Mouse (Mus musculus) megakaryocyte, adult 5-6 weeks (primary cell): ENCODE measurements around the gene Sppl2c. TPM values are rescaled to one million over a fixed set of nuclear protein-coding genes. Genes with fewer than 3 reads are reported as not detected.
"Not testable (repeated sequence)": the region's sequence is repeated elsewhere in the genome, so short reads cannot be mapped to it uniquely, and the experiment has no call there.

Experiments used
- ATAC-seq: 2 replicates; pipeline ENCODE4 v1.8.0; 2016; ENCODE audit warnings: mild to moderate bottlenecking, inconsistent platforms; ENCODE audit not compliant: poor library complexity, severe bottlenecking
- total RNA-seq, 2 experiments: library from RNA; stranded (forward) in 1 of 2; stranded (reverse) in 1 of 2; fragments of 153-499, 151-499 nt in 1 of 2; fragments of 221-1000, 200-1000 nt in 1 of 2; gene quantifications; 2 replicates each; pipeline versions ENCODE4 v1.2.3 to v1.2.4; 2015 to 2017

The Sppl2c gene
- total RNA-seq, 2 experiments from 2014 or later: not detected

DNA sequence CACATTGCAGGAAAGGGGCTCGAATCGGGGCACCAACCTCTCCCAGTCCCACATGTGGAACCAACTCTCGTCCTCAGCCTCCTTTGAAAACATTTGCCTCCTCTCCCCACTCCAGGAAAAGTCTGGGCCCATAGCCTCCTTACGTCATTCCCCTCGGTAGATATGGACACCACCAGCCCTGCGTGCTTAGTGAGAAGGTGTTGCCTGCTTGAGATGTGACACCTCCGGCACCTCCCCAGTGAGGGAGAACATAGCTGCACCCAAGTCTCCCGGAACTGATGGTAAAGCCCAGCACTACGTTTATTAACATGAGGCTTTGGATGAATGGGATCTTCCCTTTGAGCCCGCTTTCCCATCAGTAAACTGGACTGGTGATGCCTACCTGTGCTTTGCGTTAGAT, 9.3 kb downstream of the Sppl2c start:
- no peak for ATAC-seq

DNA sequence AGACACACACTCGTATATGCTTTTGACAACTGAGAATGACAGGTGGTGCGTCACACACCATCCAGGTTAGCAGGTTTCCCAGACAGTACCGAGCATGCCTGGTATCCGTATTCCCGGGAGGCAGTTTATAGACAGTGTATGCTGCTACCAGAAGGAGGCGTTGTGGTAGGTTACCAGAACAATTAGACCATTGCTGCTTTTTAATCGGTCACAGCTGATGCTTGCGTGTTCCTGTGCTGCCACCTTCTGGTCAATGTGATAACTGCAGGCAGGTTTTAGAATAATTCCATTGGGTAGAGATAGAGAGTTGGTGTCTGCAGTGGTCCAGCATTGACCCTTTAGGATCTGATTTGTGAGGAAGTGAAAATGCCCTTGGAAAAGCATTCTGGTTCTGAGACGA, 9.7 kb downstream of the Sppl2c start:
- peak; percentile 87 for ATAC-seq

DNA sequence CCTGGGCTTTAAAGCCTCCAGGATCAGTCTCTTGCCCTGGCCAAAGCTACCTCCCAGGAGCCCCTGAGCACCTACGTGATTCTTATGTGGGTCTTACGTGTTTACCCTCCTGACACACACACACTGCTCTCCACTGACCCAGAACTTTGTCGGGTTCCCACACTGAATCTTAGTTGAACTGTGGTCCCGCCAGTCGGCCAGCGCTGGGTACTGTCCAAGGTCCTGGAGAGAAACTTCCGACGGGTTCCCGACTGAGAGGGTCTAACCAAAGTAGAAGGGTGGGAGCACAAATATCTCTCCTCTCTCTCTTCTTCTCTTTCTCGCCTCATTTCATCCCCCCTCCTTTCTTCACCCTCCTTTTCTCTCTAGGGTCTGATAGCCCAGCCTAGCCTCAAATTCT, 11.7 kb downstream of the Sppl2c start:
- no peak for ATAC-seq

DNA sequence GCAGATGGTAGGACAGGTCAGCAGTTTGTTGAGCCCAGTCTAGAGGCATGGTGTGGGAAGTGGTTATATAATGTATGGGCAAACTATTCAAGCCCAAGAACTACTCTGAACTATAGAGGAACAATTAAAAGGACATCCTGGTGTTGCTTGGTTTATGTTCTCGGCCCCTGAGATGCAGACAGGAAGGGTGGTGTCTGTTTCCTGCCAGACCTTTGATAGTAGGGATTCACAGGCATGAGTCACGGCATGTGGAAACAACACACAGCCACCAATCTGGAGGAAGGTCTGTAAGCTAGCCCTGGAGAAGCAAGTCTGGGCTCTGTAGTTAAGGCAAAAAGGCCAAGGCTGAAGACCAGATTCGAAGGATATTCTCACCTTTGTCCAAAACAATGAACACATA, 17.1 kb downstream of the Sppl2c start:
- ATAC-seq: no peak

DNA sequence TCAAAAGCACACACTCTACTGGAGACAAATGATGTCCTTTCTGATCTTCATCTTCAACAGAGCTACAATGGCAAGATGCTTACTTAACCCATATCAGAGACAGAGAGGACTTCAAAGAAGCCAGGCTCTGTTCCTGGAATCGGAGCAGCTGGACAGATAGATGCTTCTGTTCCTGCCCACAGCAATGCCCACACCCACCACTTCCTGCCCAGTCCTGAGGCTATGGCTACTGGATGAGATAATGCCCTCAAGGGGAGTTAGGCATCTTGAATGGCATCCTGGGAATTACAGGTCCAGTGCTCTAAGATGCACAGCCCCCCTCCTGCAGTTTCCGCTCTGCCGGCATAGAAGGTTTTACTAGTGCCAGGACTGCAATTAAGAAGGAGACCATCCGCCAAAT, 20.4 kb downstream of the Sppl2c start:
- ATAC-seq: no peak

DNA sequence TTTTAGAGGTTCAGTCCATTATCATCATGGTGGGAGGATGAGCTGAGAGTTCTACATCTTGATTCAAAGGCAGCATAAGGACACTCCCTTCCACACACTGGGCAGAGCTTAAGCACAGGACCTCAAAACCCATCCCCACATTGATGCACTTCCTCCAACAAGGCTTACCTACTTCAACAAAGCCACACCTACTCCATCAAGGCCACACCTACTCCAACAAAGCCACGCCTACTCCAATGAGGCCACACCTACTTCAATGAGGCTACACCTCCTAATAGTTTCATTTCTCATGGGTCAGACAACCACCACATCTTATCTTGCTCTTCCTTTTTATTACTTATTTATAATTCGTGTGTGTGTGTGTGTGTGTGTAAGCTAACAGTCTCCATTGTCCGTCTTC, 22.9 kb downstream of the Sppl2c start:
- no peak for ATAC-seq

DNA sequence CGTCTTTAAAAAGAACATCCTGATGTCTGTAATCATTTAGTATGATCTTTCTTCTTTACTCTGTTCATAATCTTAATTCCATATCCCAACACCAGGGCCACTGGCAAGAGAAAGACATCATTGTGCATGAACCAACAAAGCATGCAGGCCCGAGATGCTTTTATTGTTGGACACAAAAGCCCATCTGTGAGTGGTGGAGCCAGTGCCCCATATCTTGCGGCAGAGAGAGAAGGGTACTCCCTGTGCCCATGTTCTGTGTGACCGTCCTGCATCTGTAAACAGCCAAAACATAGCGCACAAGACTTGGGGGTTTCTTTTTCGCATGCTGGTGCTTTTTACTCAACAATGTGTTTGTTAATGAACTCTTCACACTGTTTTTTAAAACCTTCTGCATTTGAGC, 25.1 kb downstream of the Sppl2c start:
- no peak for ATAC-seq

DNA sequence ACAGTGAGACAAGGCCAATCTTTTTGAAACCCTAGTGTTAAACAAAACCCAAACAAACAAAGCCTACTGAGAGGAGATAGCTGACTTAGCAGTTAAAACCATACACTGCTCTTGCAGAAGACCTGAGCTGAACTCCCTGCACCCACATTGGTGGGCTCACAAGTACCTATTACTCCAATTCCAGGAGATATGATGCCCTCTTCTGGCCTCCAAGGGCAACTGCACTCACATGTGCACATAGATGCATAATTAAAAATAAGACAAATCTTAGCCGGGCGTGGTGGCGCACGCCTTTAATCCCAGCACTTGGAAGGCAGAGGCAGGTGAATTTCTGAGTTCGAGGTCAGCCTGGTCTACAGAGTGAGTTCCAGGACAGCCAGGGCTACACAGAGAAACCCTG, 28.0 kb downstream of the Sppl2c start:
- not testable (repeated sequence) for ATAC-seq

DNA sequence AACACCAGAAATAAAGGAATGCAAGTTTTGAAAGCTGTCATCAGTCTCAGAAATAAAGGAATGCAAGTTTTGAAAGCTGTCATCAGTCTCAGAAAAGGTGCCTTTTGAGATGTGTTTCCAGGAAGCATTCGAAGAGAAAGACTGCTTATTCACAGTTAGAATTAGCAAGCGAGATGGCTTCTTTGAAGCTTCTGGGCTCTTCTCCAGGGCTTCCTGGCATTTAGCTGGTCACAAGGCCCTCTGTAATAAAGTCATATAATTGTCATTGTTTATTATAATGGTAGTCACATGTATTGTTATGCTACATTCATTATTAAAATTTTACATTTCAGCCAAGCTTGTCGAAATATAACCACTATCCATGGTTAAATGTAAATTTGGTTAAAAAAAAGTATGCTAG, 31.9 kb downstream of the Sppl2c start:
- ATAC-seq: no peak

DNA sequence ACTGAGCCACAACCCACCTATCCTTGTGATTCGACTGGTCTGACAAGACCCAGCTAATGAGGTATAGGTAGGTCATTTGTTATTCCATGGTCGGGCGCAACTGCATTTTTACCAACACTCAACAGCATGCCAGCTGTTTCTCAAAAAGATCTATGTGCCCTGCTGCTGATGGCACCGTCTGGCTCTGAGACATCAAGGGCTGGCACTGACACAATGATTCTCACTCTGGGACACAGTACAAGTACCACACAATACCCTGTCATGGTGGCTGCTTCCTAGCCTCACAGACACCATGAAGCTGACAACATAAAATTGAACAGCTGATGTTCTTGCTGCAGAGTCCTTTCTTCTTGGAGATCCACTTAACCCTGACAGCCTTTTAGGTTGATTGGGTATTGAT, 34.2 kb downstream of the Sppl2c start:
- ATAC-seq: no peak

DNA sequence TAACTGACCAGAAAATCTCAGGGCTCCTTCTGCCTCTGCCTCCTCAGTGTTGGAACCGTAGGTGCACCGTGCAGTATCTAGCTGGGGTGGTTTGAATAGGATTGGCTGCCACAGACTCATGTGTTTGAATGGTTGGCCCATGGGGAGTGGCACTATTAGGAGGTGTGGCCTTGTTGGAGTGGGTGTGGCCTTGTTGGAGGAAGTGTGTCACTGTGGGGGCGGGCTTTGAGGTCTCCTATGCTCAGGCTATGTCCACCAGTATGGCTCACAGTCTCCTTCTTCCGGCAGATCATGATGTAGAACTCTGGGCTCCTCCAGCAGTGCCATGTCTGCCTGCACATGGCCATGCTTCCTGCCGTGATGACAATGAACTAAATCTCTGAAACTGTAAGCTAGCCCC, 35.6 kb downstream of the Sppl2c start:
- no peak for ATAC-seq

DNA sequence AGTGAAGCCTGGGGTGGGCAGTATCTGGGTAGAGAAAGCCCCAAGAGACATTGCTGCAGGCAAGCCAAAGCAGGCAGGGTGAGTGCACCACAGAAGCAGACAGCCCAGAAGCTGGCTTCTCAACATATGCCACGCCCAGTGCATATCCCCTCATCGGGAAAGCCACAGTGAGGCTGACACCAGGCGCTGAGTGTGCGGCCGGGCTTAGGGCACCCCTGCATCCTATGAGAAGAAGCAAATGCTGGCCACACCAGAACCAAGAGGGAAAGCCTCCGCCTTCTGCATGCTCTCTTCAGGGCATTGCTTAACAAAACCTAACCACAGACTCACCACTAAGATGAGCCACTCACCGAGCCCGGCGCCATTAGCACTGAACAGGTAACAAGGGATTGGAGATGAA, 37.2 kb downstream of the Sppl2c start:
- no peak for ATAC-seq

DNA sequence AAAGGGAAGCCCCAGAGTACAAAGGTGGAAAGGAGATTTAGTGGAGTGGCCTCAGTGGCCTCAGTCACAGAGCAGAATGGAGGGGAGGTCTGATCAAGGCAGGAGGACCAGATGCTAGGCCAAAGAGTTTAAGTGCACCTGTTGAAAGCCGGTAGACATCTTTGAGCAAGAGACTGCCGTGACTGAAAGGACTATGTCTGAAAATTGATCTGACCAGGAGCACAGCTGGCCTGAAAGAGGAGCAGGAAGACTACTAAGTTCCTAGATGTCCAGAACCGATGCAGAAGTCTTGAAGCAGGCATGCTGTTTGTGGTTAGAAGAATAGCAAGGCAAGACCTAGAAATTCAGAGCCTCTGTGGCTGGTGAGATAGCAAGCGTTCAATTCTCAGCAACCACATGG, 43.3 kb downstream of the Sppl2c start:
- no peak for ATAC-seq

DNA sequence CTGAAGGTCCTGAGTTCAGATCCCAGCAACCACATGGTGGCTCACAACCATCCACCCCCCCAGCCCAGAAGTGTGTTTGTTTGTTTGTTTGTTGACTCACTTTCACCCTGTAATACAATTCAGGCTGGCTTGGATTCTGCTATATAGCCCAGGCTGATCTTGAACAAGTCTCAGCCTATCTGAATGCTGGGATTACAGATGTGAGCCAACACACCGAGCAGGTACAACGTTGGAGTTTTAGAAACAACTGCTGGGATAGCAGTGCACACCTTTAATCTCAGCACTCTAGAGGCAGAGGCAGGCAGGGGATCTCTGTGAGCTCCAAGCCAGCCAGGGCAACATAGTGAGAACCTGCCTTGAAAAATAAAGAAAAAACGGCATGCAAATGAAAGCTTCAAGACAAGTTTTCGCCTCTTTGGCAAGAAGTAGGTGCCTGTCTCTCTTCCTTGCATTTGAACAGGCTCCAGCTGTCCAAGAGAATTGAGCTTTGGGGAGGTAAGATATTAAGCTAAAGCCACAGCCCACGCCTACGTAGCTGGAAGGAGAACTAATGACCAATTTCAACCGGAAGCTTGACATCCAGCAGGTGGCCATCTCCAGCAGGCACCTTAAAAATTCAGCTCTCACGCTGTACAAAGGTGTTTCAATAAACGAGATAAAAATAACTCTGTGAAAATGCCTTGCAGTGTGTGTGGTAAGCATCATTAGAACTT, 44.1 kb downstream of the Sppl2c start:
- no peak for ATAC-seq

DNA sequence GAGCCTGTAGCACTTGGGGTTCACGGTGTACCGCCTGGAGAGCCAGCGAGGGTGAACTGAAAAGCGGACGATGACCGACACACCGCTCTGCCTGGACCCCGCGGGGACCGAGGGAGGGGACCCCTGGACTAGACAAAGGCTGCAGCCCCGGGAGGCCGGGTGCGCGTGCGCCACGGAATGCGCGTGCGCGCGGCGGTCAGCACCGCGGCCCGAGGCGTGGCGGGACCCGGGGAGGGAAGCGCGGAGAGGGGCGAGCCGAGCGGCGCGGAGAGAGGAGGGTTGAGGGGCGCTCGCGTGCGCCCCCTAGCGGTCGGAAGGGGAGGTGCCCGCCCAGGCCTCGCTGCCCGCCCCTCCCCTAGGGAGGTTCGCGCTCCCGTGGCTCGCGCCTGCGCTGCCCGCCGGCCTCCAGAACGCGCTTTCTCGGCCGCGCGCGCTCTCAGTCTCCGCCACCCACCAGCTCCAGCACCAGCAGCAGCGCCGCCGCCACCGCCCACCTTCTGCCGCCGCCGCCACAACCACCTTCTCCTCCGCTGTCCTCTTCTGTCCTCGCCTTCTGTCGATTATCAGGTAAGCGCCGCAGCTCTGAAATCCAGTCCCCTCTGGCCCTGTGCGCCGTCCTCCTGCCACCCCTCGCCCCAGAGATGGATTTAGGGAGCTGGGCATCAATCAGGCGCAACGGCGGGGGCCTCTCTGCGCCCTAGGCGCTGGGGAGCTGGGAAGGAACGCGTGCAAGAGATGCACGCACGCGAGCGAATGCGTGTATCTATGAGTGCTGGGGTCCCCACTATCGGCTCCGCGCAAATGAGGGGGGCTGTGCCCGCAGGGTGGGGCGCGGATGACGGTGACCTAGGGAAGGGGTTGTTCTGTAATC, 45.1 kb downstream of the Sppl2c start, which contains the start of gene Mapt:
TSS of gene Mapt (plus strand) at position 350 of the 871 bp plus-strand sequence.
- ATAC-seq: peak; percentile 88

DNA sequence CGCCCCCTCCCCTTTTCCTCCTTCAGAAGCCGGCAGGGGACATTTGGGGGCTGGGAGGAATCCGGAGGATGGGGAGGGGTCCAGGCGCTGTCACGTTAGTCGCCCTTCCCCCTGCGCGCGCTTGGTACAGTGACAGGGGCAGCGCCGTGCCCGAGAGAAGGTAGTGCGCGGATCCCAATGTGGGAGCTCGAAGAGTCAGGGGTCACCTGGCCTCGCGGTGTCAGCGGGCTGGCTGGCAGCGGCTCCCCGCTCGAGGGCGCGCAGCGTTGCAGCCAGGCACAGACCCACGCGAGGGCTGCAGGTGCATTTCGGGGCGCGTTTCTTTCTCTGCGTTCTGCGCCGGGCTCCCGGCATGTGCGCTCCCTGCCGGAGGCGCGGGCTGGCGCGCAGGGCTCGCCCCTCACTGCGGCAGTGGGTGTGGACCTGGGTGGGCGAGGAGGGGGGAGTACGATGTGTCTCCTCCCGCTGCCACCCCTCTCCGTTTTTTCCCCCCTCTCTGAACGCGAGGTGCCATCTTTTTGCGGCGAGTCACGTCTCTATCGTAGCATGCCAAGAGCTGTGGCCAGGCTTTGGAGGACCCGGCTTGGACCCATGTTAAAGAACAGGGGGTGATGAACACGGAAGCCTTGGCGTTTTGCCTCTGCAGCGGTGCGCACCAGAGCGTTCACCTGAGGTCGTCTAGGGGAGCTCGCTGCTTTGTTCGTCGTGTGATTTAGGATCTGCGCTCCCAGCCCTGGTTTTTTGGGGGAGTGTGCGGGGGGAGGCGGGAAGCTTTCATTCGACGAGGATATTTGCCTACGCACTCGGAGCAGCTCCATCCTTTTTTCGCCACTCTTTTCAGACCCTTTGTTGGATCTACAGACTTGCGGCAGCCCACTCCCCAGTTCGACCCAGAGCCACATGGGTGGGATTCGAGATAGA, 46.3 kb downstream of the Sppl2c start:
- ATAC-seq: no peak

DNA sequence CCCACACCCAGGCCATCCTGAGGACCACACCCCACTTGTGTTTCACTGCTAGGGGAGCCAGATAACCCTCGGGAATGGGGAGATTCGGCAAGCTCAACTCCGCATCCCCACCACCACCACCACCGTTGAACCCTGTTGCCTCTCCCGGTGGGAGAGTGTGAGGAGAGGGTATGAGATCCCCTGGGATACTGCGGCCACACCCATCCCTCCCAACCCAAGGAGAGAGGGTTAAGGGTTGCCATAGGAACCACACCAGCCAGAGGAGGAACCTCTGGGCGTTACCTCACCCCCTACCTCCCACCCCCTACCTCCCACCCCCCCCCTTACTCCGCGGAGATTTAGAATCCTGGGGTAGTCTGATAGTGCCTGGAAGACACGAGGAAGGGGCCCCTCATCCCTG, 47.0 kb downstream of the Sppl2c start:
- ATAC-seq: no peak

DNA sequence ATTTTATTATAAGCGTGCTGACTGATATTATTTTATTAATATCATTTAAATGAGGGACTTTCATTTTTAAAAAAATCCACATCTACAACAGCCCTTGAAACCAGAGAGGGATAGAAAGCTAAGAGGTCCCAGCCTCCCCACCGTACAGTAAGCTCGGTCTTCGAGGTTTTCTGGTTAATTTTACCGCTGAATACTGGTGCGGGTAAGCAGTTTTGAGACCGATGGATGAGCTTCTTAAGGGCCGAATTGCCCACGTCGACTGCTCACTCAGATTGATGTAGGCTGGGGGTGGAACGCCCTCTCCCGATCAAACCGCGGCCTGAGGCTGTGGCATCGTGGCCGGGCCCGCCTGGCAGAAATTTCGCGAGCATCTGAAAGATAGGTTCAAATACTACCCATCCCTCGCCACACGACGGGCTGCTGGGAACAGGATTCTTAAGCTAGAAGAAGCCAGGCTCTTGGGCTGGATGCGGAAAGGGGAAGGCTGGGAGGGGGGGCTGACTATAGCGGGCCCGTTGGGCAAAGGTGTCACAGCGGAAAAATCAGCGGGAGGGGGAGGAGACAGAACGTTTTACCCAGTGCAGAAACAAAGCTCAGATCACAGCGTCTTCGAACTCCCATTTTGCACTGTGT, 47.6 kb downstream of the Sppl2c start:
- no peak for ATAC-seq

DNA sequence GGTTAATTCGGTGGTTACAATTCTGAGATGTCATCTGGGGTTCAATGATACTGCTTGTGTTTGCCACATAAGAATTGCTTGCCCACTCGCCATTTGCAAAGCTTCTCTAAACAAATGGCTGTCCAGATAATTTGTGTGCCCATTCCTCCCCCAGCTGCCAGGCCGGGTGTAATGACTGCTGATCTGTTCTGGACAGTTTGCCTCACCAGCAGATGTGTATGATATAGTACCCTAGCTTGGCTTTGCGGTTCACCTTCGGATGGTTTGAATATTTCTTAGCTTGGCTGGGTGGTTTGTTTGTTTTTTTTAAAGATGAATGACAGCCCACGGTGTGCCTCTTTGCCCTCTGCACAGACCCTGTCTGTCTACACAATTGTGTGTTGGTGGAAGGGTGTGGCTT, 48.6 kb downstream of the Sppl2c start:
- no peak for ATAC-seq

DNA sequence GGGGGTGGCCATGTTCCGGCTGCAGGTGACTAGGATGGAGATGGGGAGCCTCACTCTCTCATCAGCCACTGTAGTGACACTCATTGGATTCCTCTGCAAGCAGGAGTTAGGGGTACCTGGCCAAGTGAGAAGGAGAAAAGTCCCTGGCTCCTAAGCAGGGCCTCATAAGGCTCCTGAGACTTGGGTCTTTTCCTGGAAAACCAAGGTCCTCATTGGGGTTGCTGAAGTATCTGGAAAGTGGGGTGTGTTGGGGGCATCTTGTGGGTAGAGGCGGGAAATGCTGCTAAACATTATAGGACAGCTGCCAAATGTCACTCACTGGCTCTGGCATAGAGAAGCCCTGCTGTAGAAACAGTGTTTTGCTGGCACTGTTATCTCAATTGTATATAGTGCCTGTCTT, 49.8 kb downstream of the Sppl2c start:
- ATAC-seq: no peak

DNA sequence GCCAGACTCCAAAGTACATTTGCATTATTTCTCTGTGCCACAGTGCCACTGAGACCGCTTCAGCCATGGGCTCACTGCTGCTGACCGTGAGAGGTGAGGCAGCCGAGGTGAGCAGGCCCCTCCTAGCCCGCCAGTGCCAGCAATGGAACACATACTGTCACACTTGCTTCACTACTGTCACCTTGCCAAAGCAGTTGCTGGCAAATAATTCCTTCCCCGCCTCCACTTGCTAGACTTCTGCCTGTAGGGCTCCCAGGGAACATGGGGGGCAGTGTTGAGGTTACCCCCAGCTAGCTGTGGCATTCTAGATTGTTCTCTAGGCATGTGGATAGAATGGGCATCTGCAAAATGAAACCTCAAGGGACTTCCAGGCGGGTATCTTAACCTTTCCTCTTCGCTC, 51.1 kb downstream of the Sppl2c start:
- ATAC-seq: no peak
